Comparison of ENCODE assay signal across 9 mouse cellular contexts in the genomic region with DNA sequence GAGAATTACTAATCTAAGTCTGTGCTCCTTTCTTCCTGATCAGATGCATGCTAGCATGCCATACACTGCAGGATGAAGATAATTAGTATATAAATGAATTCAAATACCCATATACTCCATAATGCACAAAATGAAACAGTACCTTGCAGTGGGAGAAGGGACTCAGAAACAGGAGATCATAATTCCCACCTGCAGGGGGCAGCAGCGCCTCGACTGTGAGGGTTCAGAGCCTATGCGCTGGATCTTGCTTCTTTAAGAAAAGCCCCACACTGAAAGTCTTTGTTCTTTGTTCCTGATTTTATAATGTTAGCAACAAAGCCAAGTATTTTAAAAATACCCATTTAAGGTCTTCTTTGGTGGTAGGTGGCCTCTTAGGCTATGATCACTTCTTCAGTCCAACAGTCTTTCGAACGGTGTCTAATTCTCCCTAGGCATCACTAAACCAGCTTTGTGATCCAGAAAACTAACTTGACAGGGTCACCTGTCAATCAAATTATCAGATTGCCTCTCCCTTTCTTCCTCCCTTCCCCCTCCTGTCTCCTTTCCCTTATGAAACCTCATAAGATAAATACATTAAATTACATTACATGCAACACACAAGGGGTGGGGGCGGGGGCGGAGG. TPM values are rescaled to one million over a fixed set of nuclear protein-coding genes. Genes with fewer than 3 reads are reported as not detected.
DNase-seq lines count a peak whose midpoint lies in the region; ATAC-seq and TF ChIP-seq lines count a peak whose summit lies in the region.
"Had no signal": no experiment of that assay in that cellular context is flagged by ENCODE, and none has a peak within 500 bp of the region (broad histone marks: within the 10 kb centered on the region; RNA-seq: fewer than 3 reads in every experiment).

No protein-coding gene starts in this region.

- H3K36me3 ChIP-seq in testis, adult 2 months (ENCODE audit: control insufficient read depth, insufficient read depth, low read length), result no peaks in the 10 kb centered on the region

- TF ChIP-seq POLR2A in testis, adult 2 months (IDR thresholded peaks at IDR 0.05; ENCODE audit: control insufficient read depth, low read depth, low read length), result no peak

- no peak for DNase-seq in testis, postnatal 14 days (ENCODE audit: low spot score)
- DNase-seq in cerebellum, adult 11 months, result peak; percentile 55
- peak; percentile 76 for DNase-seq in kidney, adult 9 months
- DNase-seq in lung, adult 18-20 months, result peak; percentile 47 to 48
- peak; percentile 51 for DNase-seq in ovary, postnatal 14 days (ENCODE audit: low spot score)
- peak; percentile 77 for DNase-seq in thymus, postnatal 25 days

- no peak overlapping the region for H3K4me3 ChIP-seq in testis, adult 2 months (ENCODE audit: control insufficient read depth, low read depth, low read length)
- H3K4me3 ChIP-seq: erythroblast, embryonic 14.5 days had no signal

- no peaks in the 10 kb centered on the region; the same call in 1 of the 2 replicates for H3K4me1 ChIP-seq in testis, adult 2 months (ENCODE audit: control insufficient read depth, insufficient read depth, low read length)

- no peak overlapping the region for H3K27ac ChIP-seq in testis, adult 2 months (ENCODE audit: control insufficient read depth, insufficient read depth, low read depth, low read length)

- peak; percentile 62; the same call in 1 of the 2 replicates for TF ChIP-seq CTCF in testis, adult 2 months (IDR thresholded peaks at IDR 0.05; ENCODE audit: control insufficient read depth, insufficient read depth, insufficient replicate concordance, low read depth, low read length)

- ATAC-seq in frontal cortex, adult (ENCODE audit: low TSS enrichment), result peak; percentile 98

- H3K27me3 ChIP-seq in testis, adult 2 months (ENCODE audit: control insufficient read depth, insufficient read depth, low read length), result no peaks in the 10 kb centered on the region

RNA-seq across cellular contexts. Expression of a gene that starts 15.7 kb away (rescaled TPM):
- polyA plus RNA-seq in testis, adult 2 months (2012; rRNA removed), result 22.5 and 26.4 TPM in 2 replicates

RNA-seq across cellular contexts. Expression of a gene that starts 56.0 kb away (rescaled TPM):
- polyA plus RNA-seq in testis, adult 2 months (2012; rRNA removed), result 3.1 and 3.3 TPM in 2 replicates
- polyA plus RNA-seq: erythroblast, embryonic 14.5 days had no signal

RNA-seq across cellular contexts. Expression of a gene that starts 56.3 kb away (rescaled TPM):
- 4.5 and 7.7 TPM in 2 replicates for polyA plus RNA-seq in testis, adult 2 months (2012; rRNA removed)
